Comparison of ENCODE assay signal across 8 mouse cellular contexts in the genomic region with DNA sequence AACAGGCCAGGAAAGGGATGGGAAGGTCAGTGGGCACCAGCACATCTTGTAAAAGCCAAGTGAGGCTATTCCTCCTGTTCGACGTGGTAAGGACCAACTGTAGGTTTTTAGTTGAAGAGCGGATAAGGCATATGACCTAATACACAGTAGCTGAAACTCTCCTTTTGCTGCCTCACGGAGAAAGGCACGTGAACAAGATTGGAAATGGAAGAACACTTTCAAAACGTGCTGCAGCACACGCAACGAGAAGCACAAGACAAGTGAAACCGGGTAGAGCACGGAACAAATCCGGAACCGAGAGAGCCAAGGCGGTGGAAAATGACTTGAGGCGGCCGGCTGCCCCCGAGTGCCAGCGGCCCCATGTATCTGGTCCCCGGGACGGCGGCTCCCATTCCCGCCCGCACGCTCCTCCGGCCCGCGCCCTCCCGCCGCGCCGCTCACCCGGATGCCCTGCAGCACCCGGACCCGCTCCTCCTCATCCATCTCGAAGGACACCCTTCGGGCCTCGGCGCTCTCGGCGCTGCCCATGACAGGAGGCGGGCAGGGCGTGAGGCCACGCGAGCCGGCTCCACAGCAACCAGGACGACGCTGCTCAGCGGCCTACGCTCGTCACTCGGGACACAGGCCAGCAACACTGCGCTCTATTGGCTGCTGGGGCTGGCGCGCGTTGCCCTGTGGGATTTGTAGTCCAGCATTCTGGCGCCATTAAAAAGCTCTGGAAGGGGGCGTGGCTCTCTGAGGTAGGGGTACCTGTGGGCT. TPM values are rescaled to one million over a fixed set of nuclear protein-coding genes. Genes with fewer than 3 reads are reported as not detected.
DNase-seq lines count a peak whose midpoint lies in the region; ATAC-seq and TF ChIP-seq lines count a peak whose summit lies in the region.

TSS of gene Chchd6 (minus strand) at position 635 of the 759 bp plus-strand sequence.

- peak; percentile 58; the same call in 1 of the 2 replicates for TF ChIP-seq POLR2A in brain, embryonic 14.5 days (IDR thresholded peaks at IDR 0.05; ENCODE audit: borderline replicate concordance, extremely low read depth, insufficient read depth, insufficient read length, poor library complexity, severe bottlenecking)

- peak within 1 kb of the TSS; percentile 82 for H3K4me2 ChIP-seq in heart, embryonic 12.5 days
- peak within 1 kb of the TSS; percentile 86 for H3K4me2 ChIP-seq in liver, embryonic 12.5 days
- H3K4me2 ChIP-seq in stomach, embryonic 15.5 days, result peak within 1 kb of the TSS; percentile 84

- peak; percentile 100 for ATAC-seq in heart, embryonic 12.5 days (ENCODE audit: insufficient number of reproducible peaks, low FRiP score)
- ATAC-seq in liver, embryonic 12.5 days, result peak; percentile 100
- ATAC-seq in stomach, embryonic 15.5 days (ENCODE audit: insufficient read depth, low FRiP score, low read depth), result peak; percentile 100

- H3K36me3 ChIP-seq in C2C12 (ENCODE audit: control insufficient read depth, insufficient read depth), result no peaks in the 10 kb centered on the region
- H3K36me3 ChIP-seq in erythroblast, embryonic 14.5 days (ENCODE audit: control insufficient read depth), result no peaks in the 10 kb centered on the region
- H3K36me3 ChIP-seq in heart, embryonic 12.5 days, result no peaks in the 10 kb centered on the region
- no peaks in the 10 kb centered on the region for H3K36me3 ChIP-seq in liver, embryonic 12.5 days
- no peaks in the 10 kb centered on the region for H3K36me3 ChIP-seq in stomach, embryonic 15.5 days

- DNase-seq in brain, embryonic 14.5 days (ENCODE audit: low read depth), result peak; percentile 98
- DNase-seq in kidney, postnatal 10 days, result peak; percentile 97
- peak; percentile 85 to 90 for DNase-seq in natural killer cell, adult 2 months (ENCODE audit: low spot score in 2 of 2)

- no peak for TF ChIP-seq CTCF in C2C12 (IDR thresholded peaks at IDR 0.05; ENCODE audit: control insufficient read depth, insufficient read depth, insufficient read length)
- TF ChIP-seq CTCF in brain, embryonic 14.5 days (IDR thresholded peaks at IDR 0.05; ENCODE audit: borderline replicate concordance, extremely low read depth, insufficient read depth, insufficient read length), result no peak

- under 1% methylated on average over 56 of the region's 56 CpGs for WGBS in heart, embryonic 12.5 days
- 1% methylated on average over 56 of the region's 56 CpGs for WGBS in liver, embryonic 12.5 days (ENCODE audit: insufficient replicate concordance)
- under 1% methylated on average over 56 of the region's 56 CpGs for WGBS in stomach, embryonic 15.5 days

- peak within 1 kb of the TSS; percentile 42 for H3K4me3 ChIP-seq in C2C12 (ENCODE audit: insufficient read depth, poor library complexity, severe bottlenecking)
- H3K4me3 ChIP-seq in erythroblast, embryonic 14.5 days (replicated peaks), result peak within 1 kb of the TSS; percentile 71
- peak within 1 kb of the TSS; percentile 76 for H3K4me3 ChIP-seq in heart, embryonic 12.5 days
- H3K4me3 ChIP-seq in liver, embryonic 12.5 days, result peak within 1 kb of the TSS; percentile 68
- H3K4me3 ChIP-seq in stomach, embryonic 15.5 days (replicated peaks), result peak within 1 kb of the TSS; percentile 83

- H3K9me3 ChIP-seq in erythroblast, embryonic 14.5 days (ENCODE audit: control insufficient read depth, low read length), result peaks cover 3% of the 10 kb centered on the region
- no peaks in the 10 kb centered on the region; the same call in 1 of the 2 replicates for H3K9me3 ChIP-seq in heart, embryonic 12.5 days (replicated peaks)
- H3K9me3 ChIP-seq in liver, embryonic 12.5 days (replicated peaks), result no peaks in the 10 kb centered on the region
- no peaks in the 10 kb centered on the region for H3K9me3 ChIP-seq in stomach, embryonic 15.5 days

- no peaks in the 10 kb centered on the region for H3K79me3 ChIP-seq in C2C12 (ENCODE audit: low read depth)

- H3K9ac ChIP-seq in heart, embryonic 12.5 days, result peak within 1 kb of the TSS; percentile 76
- peak within 1 kb of the TSS; percentile 72 for H3K9ac ChIP-seq in liver, embryonic 12.5 days
- peak within 1 kb of the TSS; percentile 71 for H3K9ac ChIP-seq in stomach, embryonic 15.5 days

- peaks cover 12% of the 10 kb centered on the region for H3K4me1 ChIP-seq in erythroblast, embryonic 14.5 days (ENCODE audit: control insufficient read depth)
- H3K4me1 ChIP-seq in heart, embryonic 12.5 days (replicated peaks), result 0 out of 2 replicates have a peak, but pooled peaks cover 6% of the 10 kb centered on the region
- peaks cover 11% of the 10 kb centered on the region; the same call in 1 of the 2 replicates for H3K4me1 ChIP-seq in liver, embryonic 12.5 days
- peaks cover 2% of the 10 kb centered on the region; the same call in 1 of the 2 replicates for H3K4me1 ChIP-seq in stomach, embryonic 15.5 days

- H3ac ChIP-seq in C2C12 (ENCODE audit: control insufficient read depth, insufficient read length, low read depth), result peak within 1 kb of the TSS; percentile 64

- no peaks in the 10 kb centered on the region for H3K27me3 ChIP-seq in C2C12 (ENCODE audit: control insufficient read depth, insufficient read depth, insufficient read length)
- no peaks in the 10 kb centered on the region for H3K27me3 ChIP-seq in erythroblast, embryonic 14.5 days (ENCODE audit: control insufficient read depth)
- H3K27me3 ChIP-seq in heart, embryonic 12.5 days (replicated peaks), result no peaks in the 10 kb centered on the region
- no peaks in the 10 kb centered on the region for H3K27me3 ChIP-seq in liver, embryonic 12.5 days (replicated peaks)
- H3K27me3 ChIP-seq in stomach, embryonic 15.5 days (replicated peaks), result no peaks in the 10 kb centered on the region

- H3K27ac ChIP-seq in heart, embryonic 12.5 days (ENCODE audit: poor library complexity, severe bottlenecking), result no peak within 1 kb of the TSS
- no peak within 1 kb of the TSS for H3K27ac ChIP-seq in liver, embryonic 12.5 days
- peak within 1 kb of the TSS; percentile 21; the same call in 1 of the 2 replicates for H3K27ac ChIP-seq in stomach, embryonic 15.5 days

- H3K79me2 ChIP-seq in C2C12 (ENCODE audit: control insufficient read depth, insufficient read depth), result no peaks in the 10 kb centered on the region

TF ChIP-seq in C2C12, 6 proteins besides CTCF, POLR2A, EP300 and RAD21:
- TF ChIP-seq MAX (IDR thresholded peaks at IDR 0.05) (peak; percentile 26), MYOG (IDR thresholded peaks at IDR 0.05; ENCODE audit: control insufficient read depth, extremely low read depth, insufficient read length) (no peak)

RNA-seq across cellular contexts. Expression of gene Chchd6, which starts in this region (rescaled TPM):
- 28.8 TPM for polyA plus RNA-seq in C2C12 (2012; fragmentation: generic; extraction: Trizol)
- polyA plus RNA-seq in brain, embryonic 14.5 days (2012; rRNA removed), result 142 and 219 TPM in 2 replicates
- polyA plus RNA-seq in erythroblast, embryonic 14.5 days (2012), result 1.6 and 2.0 TPM in 2 replicates
- 37.8 and 39.7 TPM in 2 replicates for polyA plus RNA-seq in heart, embryonic 12.5 days (2016; fragmentation: Nextera tagmentation; extraction: Ambion mirVana)
- polyA plus RNA-seq in liver, embryonic 12.5 days (2016; fragmentation: Nextera tagmentation; extraction: Ambion mirVana), result 25.5 and 27.7 TPM in 2 replicates
- polyA plus RNA-seq in stomach, embryonic 15.5 days (2015; fragmentation: Nextera tagmentation; extraction: Ambion mirVana), result 42.7 and 44.0 TPM in 2 replicates
